Mouse (Mus musculus): ENCODE results near the gene Mllt11.
"Not testable (repeated sequence)": the region's sequence is repeated elsewhere in the genome, so short reads cannot be mapped to it uniquely, and the experiment has no call there.

The Mllt11 gene

GRCm38 (mm10) chr3:95216655-95217254 is 15.2 kb downstream of the Mllt11 start:
- DNase-seq: no peak

- no peak for DNase-seq
Measured at GRCm38 (mm10) chr3:95213609-95213975, 18.4 kb downstream of the Mllt11 start.

GRCm38 (mm10) chr3:95212889-95213608 is 18.9 kb downstream of the Mllt11 start:
- not testable (repeated sequence) for DNase-seq

GRCm38 (mm10) chr3:95210585-95210984 is 21.4 kb downstream of the Mllt11 start:
- DNase-seq: no peak

GRCm38 (mm10) chr3:95208286-95208685 is 23.7 kb downstream of the Mllt11 start:
- no peak for DNase-seq

- DNase-seq: no peak
Measured at GRCm38 (mm10) chr3:95203880-95204279, 28.1 kb downstream of the Mllt11 start.

- no peak for DNase-seq
Measured at GRCm38 (mm10) chr3:95200562-95200961, 31.4 kb downstream of the Mllt11 start.

- DNase-seq: peak; percentile 95
Measured at GRCm38 (mm10) chr3:95200132-95200531, 31.8 kb downstream of the Mllt11 start.

GRCm38 (mm10) chr3:95199101-95199500 is 32.9 kb downstream of the Mllt11 start:
- no peak for DNase-seq

- no peak for DNase-seq
Measured at GRCm38 (mm10) chr3:95195772-95196171, 36.2 kb downstream of the Mllt11 start.

GRCm38 (mm10) chr3:95194721-95195135 is 37.2 kb downstream of the Mllt11 start:
- peak; percentile 57 for DNase-seq

- no peak for DNase-seq
Measured at GRCm38 (mm10) chr3:95186888-95187287, 45.1 kb downstream of the Mllt11 start.

GRCm38 (mm10) chr3:95186100-95186499 is 45.9 kb downstream of the Mllt11 start:
- DNase-seq: no peak

GRCm38 (mm10) chr3:95184796-95185577 is 47.0 kb downstream of the Mllt11 start:
- DNase-seq: no peak

GRCm38 (mm10) chr3:95181841-95182240 is 50.1 kb downstream of the Mllt11 start:
- DNase-seq: no peak

- DNase-seq: no peak
Measured at GRCm38 (mm10) chr3:95179890-95180289, 52.1 kb downstream of the Mllt11 start.

- DNase-seq: no peak
Measured at GRCm38 (mm10) chr3:95178948-95179347, 53.0 kb downstream of the Mllt11 start.

- no peak for DNase-seq
Measured at GRCm38 (mm10) chr3:95177583-95177982, 54.4 kb downstream of the Mllt11 start.

GRCm38 (mm10) chr3:95176500-95176899 is 55.5 kb downstream of the Mllt11 start:
- no peak for DNase-seq

- peak; percentile 75 for DNase-seq
Measured at GRCm38 (mm10) chr3:95174011-95174592, 57.9 kb downstream of the Mllt11 start.

- DNase-seq: peak; percentile 19
Measured at GRCm38 (mm10) chr3:95173256-95173949, 58.6 kb downstream of the Mllt11 start.

GRCm38 (mm10) chr3:95172526-95173255 is 59.3 kb downstream of the Mllt11 start:
- no peak for DNase-seq
